Mouse (Mus musculus): ENCODE data around the gene Ptgfrn. TPM values are rescaled to one million over a fixed set of nuclear protein-coding genes. Genes with fewer than 3 reads are reported as not detected.

Ptgfrn gene
- polyA plus RNA-seq, 1 experiment from 2014 or later, result 3.4 TPM

- H3K9ac ChIP-seq (replicated peaks), result no peak overlapping the region
- no peaks in the 10 kb centered on the region for H3K9me3 ChIP-seq
- peaks cover 53% of the 10 kb centered on the region for H3K4me1 ChIP-seq
- no peaks in the 10 kb centered on the region for H3K27me3 ChIP-seq
- H3K27ac ChIP-seq (replicated peaks), result no peak overlapping the region
- no peak overlapping the region for H3K4me2 ChIP-seq (replicated peaks)
- H3K36me3 ChIP-seq, result no peaks in the 10 kb centered on the region
- no peak overlapping the region for H3K4me3 ChIP-seq
- 31% methylated on average over 7 of the region's 7 CpGs for WGBS
- ATAC-seq (replicated peaks), result no peak
Observed at GRCm38 (mm10) chr3:101111848-101112517, 1.9 kb upstream of the Ptgfrn start.

- WGBS, result 32% methylated on average over 10 of the region's 10 CpGs
- Histone ChIP-seq H3K9me3 (no peaks in the 10 kb centered on the region), H3K4me1 (peaks cover 52% of the 10 kb centered on the region), H3K27me3 (no peaks in the 10 kb centered on the region), H3K27ac (replicated peaks) (0 out of 2 replicates have a peak overlapping the region, but pooled peaks have one; percentile 83), H3K4me2 (replicated peaks) (no peak overlapping the region), H3K9ac (replicated peaks) (no peak overlapping the region), H3K36me3 (no peaks in the 10 kb centered on the region), H3K4me3 (no peak overlapping the region)
- no peak for ATAC-seq (replicated peaks)
Observed at GRCm38 (mm10) chr3:101111321-101111720, 1.2 kb upstream of the Ptgfrn start.

DNA sequence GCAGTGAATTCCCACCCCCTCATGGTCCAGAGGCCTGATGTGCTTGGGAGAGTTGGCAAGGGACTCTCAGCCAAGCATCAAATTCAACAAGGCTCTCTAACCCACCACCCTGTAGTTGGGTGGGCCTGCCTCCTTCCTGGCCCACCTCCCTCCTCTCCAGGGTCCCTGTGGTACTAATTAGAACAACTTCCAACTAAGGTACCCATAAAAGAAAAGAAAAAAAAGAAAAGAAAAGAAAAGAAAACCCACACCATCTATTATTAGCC is 693 bp upstream of the Ptgfrn start:
- Histone ChIP-seq H3K27me3 (no peaks in the 10 kb centered on the region), H3K4me1 (peaks cover 55% of the 10 kb centered on the region), H3K9ac (replicated peaks) (peak overlapping the region; percentile 90; the same call in 1 of the 2 replicates), H3K27ac (replicated peaks) (peak overlapping the region; percentile 83), H3K4me3 (peak overlapping the region; percentile 87), H3K4me2 (replicated peaks) (peak overlapping the region; percentile 95), H3K36me3 (no peaks in the 10 kb centered on the region), H3K9me3 (no peaks in the 10 kb centered on the region)
- peak; percentile 32; the same call in 1 of the 2 replicates for ATAC-seq (replicated peaks)

- Histone ChIP-seq H3K4me3 (peak overlapping the region; percentile 87), H3K4me1 (peaks cover 67% of the 10 kb centered on the region), H3K27ac (replicated peaks) (peak overlapping the region; percentile 83), H3K4me2 (replicated peaks) (peak overlapping the region; percentile 95), H3K27me3 (no peaks in the 10 kb centered on the region), H3K9me3 (no peaks in the 10 kb centered on the region), H3K36me3 (no peaks in the 10 kb centered on the region), H3K9ac (replicated peaks) (peak overlapping the region; percentile 90)
- ATAC-seq (replicated peaks), result peak; percentile 51
- under 1% methylated on average over 47 of the region's 47 CpGs for WGBS
Observed at GRCm38 (mm10) chr3:101109558-101110021, 488 bp downstream of the Ptgfrn start.

DNA sequence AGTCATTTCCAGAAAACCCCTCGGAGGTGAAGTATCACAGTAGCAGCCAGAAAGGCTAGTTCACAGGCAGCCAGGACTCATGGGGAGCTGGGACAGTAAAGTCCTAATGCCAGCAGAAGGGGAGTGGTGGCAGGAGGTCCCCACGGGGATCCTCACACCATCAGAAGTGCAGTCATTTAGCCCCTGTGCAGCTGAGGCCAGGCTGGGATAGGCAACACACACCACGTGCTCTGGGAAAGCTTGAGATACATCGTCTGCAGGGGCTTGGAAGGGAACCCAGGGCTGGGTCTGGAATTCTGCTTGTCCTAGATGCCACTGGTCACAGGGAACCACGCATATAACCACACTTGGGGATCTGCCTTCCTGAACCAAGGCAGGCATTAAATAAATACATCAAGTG is 1.2 kb downstream of the Ptgfrn start:
- Histone ChIP-seq H3K4me2 (replicated peaks) (peak overlapping the region; percentile 95), H3K9ac (replicated peaks) (peak overlapping the region; percentile 90), H3K36me3 (no peaks in the 10 kb centered on the region), H3K9me3 (no peaks in the 10 kb centered on the region), H3K4me3 (peak overlapping the region; percentile 87), H3K27me3 (no peaks in the 10 kb centered on the region), H3K4me1 (peaks cover 74% of the 10 kb centered on the region), H3K27ac (replicated peaks) (peak overlapping the region; percentile 83)
- 18% methylated on average over 5 of the region's 5 CpGs for WGBS
- ATAC-seq (replicated peaks), result no peak

- no peak overlapping the region for H3K9ac ChIP-seq (replicated peaks)
- ATAC-seq (replicated peaks), result no peak
- peaks cover 78% of the 10 kb centered on the region for H3K4me1 ChIP-seq
- H3K9me3 ChIP-seq, result no peaks in the 10 kb centered on the region
- H3K4me2 ChIP-seq (replicated peaks), result peak overlapping the region; percentile 95
- no peaks in the 10 kb centered on the region for H3K27me3 ChIP-seq
- peak overlapping the region; percentile 87; the same call in 1 of the 2 replicates for H3K4me3 ChIP-seq
- WGBS, result 62% methylated on average over 3 of the region's 3 CpGs
- 0 out of 2 replicates have a peak overlapping the region, but pooled peaks have one; percentile 83 for H3K27ac ChIP-seq (replicated peaks)
- no peaks in the 10 kb centered on the region for H3K36me3 ChIP-seq
Observed at GRCm38 (mm10) chr3:101108282-101108681, 1.8 kb downstream of the Ptgfrn start.

- H3K4me3 ChIP-seq, result no peak overlapping the region
- WGBS, result 52% methylated on average over 3 of the region's 3 CpGs
- ATAC-seq (replicated peaks), result no peak
- no peaks in the 10 kb centered on the region for H3K9me3 ChIP-seq
- H3K27me3 ChIP-seq, result no peaks in the 10 kb centered on the region
- no peak overlapping the region for H3K9ac ChIP-seq (replicated peaks)
- no peaks in the 10 kb centered on the region for H3K36me3 ChIP-seq
- 0 out of 2 replicates have a peak overlapping the region, but pooled peaks have one; percentile 38 for H3K27ac ChIP-seq (replicated peaks)
- H3K4me2 ChIP-seq (replicated peaks), result 0 out of 2 replicates have a peak overlapping the region, but pooled peaks have one; percentile 24
- H3K4me1 ChIP-seq, result peaks cover 80% of the 10 kb centered on the region
Observed at GRCm38 (mm10) chr3:101106326-101106725, 3.8 kb downstream of the Ptgfrn start.

- no peaks in the 10 kb centered on the region for H3K9me3 ChIP-seq
- peak overlapping the region; percentile 24 for H3K4me2 ChIP-seq (replicated peaks)
- peak overlapping the region; percentile 65 for H3K27ac ChIP-seq (replicated peaks)
- peak overlapping the region; percentile 18; the same call in 1 of the 2 replicates for H3K9ac ChIP-seq (replicated peaks)
- H3K4me3 ChIP-seq, result 0 out of 2 replicates have a peak overlapping the region, but pooled peaks have one; percentile 0
- no peaks in the 10 kb centered on the region for H3K27me3 ChIP-seq
- 21% methylated on average over 11 of the region's 11 CpGs for WGBS
- peaks cover 76% of the 10 kb centered on the region for H3K4me1 ChIP-seq
- no peaks in the 10 kb centered on the region for H3K36me3 ChIP-seq
- ATAC-seq (replicated peaks), result 0 out of 2 replicates have a peak, but pooled peaks have one; percentile 3
Observed at GRCm38 (mm10) chr3:101105486-101105885, 4.6 kb downstream of the Ptgfrn start.

DNA sequence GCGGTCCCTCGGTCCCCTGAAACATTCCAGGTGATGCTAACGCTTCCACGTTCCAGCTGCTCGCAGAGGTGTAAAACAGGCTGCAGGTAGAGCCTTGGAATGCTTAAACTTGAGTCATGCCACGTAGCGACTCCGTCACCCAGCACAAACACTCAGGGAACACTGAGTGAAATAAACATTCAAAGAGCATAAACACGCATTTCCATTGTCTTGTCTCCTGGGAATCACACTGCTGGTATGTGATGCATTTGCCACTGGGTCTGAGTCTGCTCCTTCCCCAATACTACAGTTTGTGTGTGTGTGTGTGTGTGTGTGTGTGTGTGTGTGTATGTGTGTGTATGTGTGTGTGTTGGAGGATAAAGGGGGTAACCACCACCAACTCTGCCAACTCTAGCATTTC is 5.2 kb downstream of the Ptgfrn start:
- Histone ChIP-seq H3K27ac (replicated peaks) (peak overlapping the region; percentile 65), H3K9ac (replicated peaks) (no peak overlapping the region)
- 81% methylated on average over 9 of the region's 9 CpGs for WGBS

GRCm38 (mm10) chr3:101103770-101104169 is 6.3 kb downstream of the Ptgfrn start:
- Histone ChIP-seq H3K27ac (replicated peaks) (no peak overlapping the region), H3K4me2 (replicated peaks) (no peak overlapping the region), H3K4me1 (peaks cover 69% of the 10 kb centered on the region), H3K4me3 (no peak overlapping the region), H3K9me3 (no peaks in the 10 kb centered on the region), H3K36me3 (no peaks in the 10 kb centered on the region), H3K27me3 (no peaks in the 10 kb centered on the region), H3K9ac (replicated peaks) (no peak overlapping the region)
- 77% methylated on average over 9 of the region's 9 CpGs for WGBS
- ATAC-seq (replicated peaks), result no peak

More for the DNA sequence above, 5.2 kb downstream of the Ptgfrn start:
- H3K27me3 ChIP-seq, result no peaks in the 10 kb centered on the region
- no peak overlapping the region for H3K4me2 ChIP-seq (replicated peaks)
- H3K36me3 ChIP-seq, result no peaks in the 10 kb centered on the region
- H3K4me1 ChIP-seq, result peaks cover 77% of the 10 kb centered on the region
- no peaks in the 10 kb centered on the region for H3K9me3 ChIP-seq
- no peak overlapping the region for H3K4me3 ChIP-seq
- ATAC-seq (replicated peaks), result no peak

GRCm38 (mm10) chr3:101102106-101102505 is 8.0 kb downstream of the Ptgfrn start:
- no peak overlapping the region for H3K9ac ChIP-seq (replicated peaks)
- no peak overlapping the region for H3K27ac ChIP-seq (replicated peaks)
- H3K4me3 ChIP-seq, result no peak overlapping the region
- no peaks in the 10 kb centered on the region for H3K27me3 ChIP-seq
- no peak for ATAC-seq (replicated peaks)
- H3K9me3 ChIP-seq, result no peaks in the 10 kb centered on the region
- H3K4me1 ChIP-seq, result peaks cover 64% of the 10 kb centered on the region
- H3K4me2 ChIP-seq (replicated peaks), result no peak overlapping the region
- WGBS, result 52% methylated on average over 7 of the region's 7 CpGs
- H3K36me3 ChIP-seq, result no peaks in the 10 kb centered on the region

DNA sequence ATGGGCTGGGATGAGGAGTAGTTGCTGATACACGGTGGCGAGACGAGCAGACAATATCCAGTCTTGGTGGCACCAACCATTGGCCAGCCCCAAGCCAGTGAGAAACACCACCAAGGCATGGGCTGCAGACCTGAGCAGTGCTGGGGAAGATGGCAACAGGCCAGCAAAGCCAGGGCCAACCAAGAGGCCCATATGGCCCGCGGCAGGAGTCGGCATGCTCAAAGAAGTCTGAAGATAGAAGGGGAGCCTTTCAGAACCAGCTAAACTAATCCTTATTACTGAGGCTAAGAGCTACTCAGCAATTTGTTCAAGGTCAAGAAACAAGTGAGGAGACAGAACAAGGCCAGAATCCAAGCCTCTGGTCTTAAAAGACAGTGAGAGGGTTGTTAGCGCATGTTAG is 8.9 kb downstream of the Ptgfrn start:
- H3K4me3 ChIP-seq, result no peak overlapping the region
- no peak overlapping the region for H3K4me2 ChIP-seq (replicated peaks)
- WGBS, result 79% methylated on average over 7 of the region's 7 CpGs
- H3K27me3 ChIP-seq, result no peaks in the 10 kb centered on the region
- no peak overlapping the region for H3K27ac ChIP-seq (replicated peaks)
- H3K9ac ChIP-seq (replicated peaks), result no peak overlapping the region
- no peaks in the 10 kb centered on the region for H3K36me3 ChIP-seq
- no peak for ATAC-seq (replicated peaks)
- H3K4me1 ChIP-seq, result peaks cover 65% of the 10 kb centered on the region
- H3K9me3 ChIP-seq, result no peaks in the 10 kb centered on the region
